Mouse (Mus musculus) neutrophil, adult 59 days (primary cell): Measurements from ENCODE around the gene Il13ra1. TPM values are rescaled to one million over a fixed set of nuclear protein-coding genes. Genes with fewer than 3 reads are reported as not detected.

ENCODE experiments used
- total RNA-seq, 2 experiments: library from RNA; stranded (reverse); gene quantifications; 1 replicate in 1 of 2; 2 replicates in 1 of 2; pipeline ENCODE4 v1.2.4; 2023

The Il13ra1 gene
- 10 to 100 TPM; 10.3 to 16.7 TPM for total RNA-seq

GRCm38 (mm10) chrX:36111622-36112421 lies at the start of gene Il13ra1:
TSS of gene Il13ra1 (plus strand) at chrX:36112110.

GRCm38 (mm10) chrX:36195736-36196525 lies 84.0 kb downstream of the Il13ra1 start, which contains the start of gene Zcchc12:
TSS of gene Zcchc12 (plus strand) at chrX:36195904.

Other genes starting within 250 kb of the Il13ra1 start
- 10 to 100 TPM; 87.4 to 94.4 TPM for gene Dock11, start 223.3 kb upstream of the Il13ra1 start, total RNA-seq
- not detected for gene Zcchc12, start 83.8 kb downstream of the Il13ra1 start, total RNA-seq
- gene Lonrf3, start 216.2 kb downstream of the Il13ra1 start, total RNA-seq = 10 to 100 TPM; 10.6 to 12.7 TPM